Mouse (Mus musculus) small intestine, adult 2 months (tissue): Measurements from ENCODE around the gene Uck2. TPM values are rescaled to one million over a fixed set of nuclear protein-coding genes. Genes with fewer than 3 reads are reported as not detected.

ENCODE experiments used
- H3K27ac ChIP-seq: fragments of 200-500 bp; 2 replicates; pipeline ENCODE4 v1.5.1; 2012; ENCODE audit warnings: low read depth, low read length, control low read depth, inconsistent platforms; ENCODE audit not compliant: insufficient read depth
- H3K27me3 ChIP-seq: fragments of 200-500 bp; 2 replicates; pipeline ENCODE4 v1.6.1; 2012; ENCODE audit warnings: mild to moderate bottlenecking, moderate library complexity, low read length, inconsistent platforms; ENCODE audit not compliant: control insufficient read depth, insufficient read depth
- H3K36me3 ChIP-seq: fragments of 200-500 bp; 2 replicates; pipeline ENCODE4 v1.6.1; 2012; ENCODE audit warnings: mild to moderate bottlenecking, low read length, control low read depth, inconsistent platforms; ENCODE audit not compliant: control insufficient read depth, insufficient read depth
- H3K4me1 ChIP-seq: fragments of 200-500 bp; 2 replicates; pipeline ENCODE4 v1.6.1; 2012; ENCODE audit warnings: low read length, inconsistent platforms, mixed read lengths; ENCODE audit not compliant: control insufficient read depth, insufficient read depth, insufficient read length
- H3K4me3 ChIP-seq: fragments of 200-500 bp; 2 replicates; pipeline ENCODE4 v1.5.1; 2012; ENCODE audit warnings: low read depth, mild to moderate bottlenecking, control low read depth, inconsistent platforms, low read length, moderate library complexity
- CTCF ChIP-seq: fragments of 200-500 bp; IDR thresholded peaks from 2 replicates; pipeline ENCODE4 v1.5.1; 2012; ENCODE audit warnings: low read depth, mild to moderate bottlenecking, control low read depth, inconsistent platforms, low read length, moderate library complexity, mixed read lengths; ENCODE audit not compliant: insufficient replicate concordance, insufficient read length; ENCODE audit errors: extremely low read depth
- POLR2A ChIP-seq: fragments of 200-500 bp; IDR thresholded peaks from 2 replicates; pipeline ENCODE4 v1.6.1; 2012; ENCODE audit warnings: low read depth, mild to moderate bottlenecking, control low read depth, inconsistent platforms, low read length, moderate library complexity
- WGBS: fragments of 180-500 bp; shearing (Covaris S2); methylation state at CpG from one replicate; pipeline ENCODE4 v1.1.7; 2018; 5-methylcytosine and 5-hydroxymethylcytosine counted together
- polyA plus RNA-seq: library from polyadenylated mRNA; depleted of rRNA; stranded (reverse); fragments of >200 nt; gene quantifications from 2 replicates; pipeline ENCODE4 v1.2.3, GENCODE M21; 2012

Uck2 gene
- polyA plus RNA-seq, 1 experiment, result 26.5 TPM

- H3K27me3 ChIP-seq, result no peaks in the 10 kb centered on the region
- under 1% methylated on average over 44 of the region's 44 CpGs for WGBS
- TF ChIP-seq POLR2A, result no peak
- no peak for TF ChIP-seq CTCF
- H3K36me3 ChIP-seq, result no peaks in the 10 kb centered on the region
- peaks cover 3% of the 10 kb centered on the region; the same call in 1 of the 2 replicates for H3K4me1 ChIP-seq
- peak overlapping the region; percentile 81 for H3K4me3 ChIP-seq
- H3K27ac ChIP-seq, result peak overlapping the region; percentile 10; the same call in 1 of the 2 replicates
Observed at GRCm38 (mm10) chr1:167283441-167284257, 1.5 kb downstream of the Uck2 start.

DNA sequence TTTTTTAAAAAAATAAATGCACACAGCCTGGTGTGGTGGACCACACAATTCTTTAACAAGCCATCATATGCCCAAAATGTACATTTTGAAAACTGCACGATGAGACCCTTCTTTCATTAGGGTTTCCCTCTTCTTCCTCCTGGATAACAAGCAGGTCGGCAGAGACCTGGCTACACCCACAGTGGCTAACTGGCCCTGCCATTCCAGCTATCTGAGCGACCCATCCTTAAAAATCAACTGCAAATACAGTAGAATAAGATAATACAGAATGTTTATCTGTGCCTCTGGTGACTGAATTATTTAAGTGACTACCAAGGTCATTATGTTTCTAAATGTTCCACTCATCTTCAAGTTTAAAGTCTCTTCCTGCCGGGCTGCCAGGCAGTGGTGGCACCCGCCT lies 2.4 kb downstream of the Uck2 start:
- H3K36me3 ChIP-seq, result no peaks in the 10 kb centered on the region
- H3K27me3 ChIP-seq, result no peaks in the 10 kb centered on the region
- 31% methylated on average over 5 of the region's 5 CpGs for WGBS
- no peak overlapping the region for H3K4me3 ChIP-seq
- H3K27ac ChIP-seq, result no peak overlapping the region
- no peak for TF ChIP-seq CTCF
- TF ChIP-seq POLR2A, result no peak
- H3K4me1 ChIP-seq, result peaks cover 3% of the 10 kb centered on the region; the same call in 1 of the 2 replicates

DNA sequence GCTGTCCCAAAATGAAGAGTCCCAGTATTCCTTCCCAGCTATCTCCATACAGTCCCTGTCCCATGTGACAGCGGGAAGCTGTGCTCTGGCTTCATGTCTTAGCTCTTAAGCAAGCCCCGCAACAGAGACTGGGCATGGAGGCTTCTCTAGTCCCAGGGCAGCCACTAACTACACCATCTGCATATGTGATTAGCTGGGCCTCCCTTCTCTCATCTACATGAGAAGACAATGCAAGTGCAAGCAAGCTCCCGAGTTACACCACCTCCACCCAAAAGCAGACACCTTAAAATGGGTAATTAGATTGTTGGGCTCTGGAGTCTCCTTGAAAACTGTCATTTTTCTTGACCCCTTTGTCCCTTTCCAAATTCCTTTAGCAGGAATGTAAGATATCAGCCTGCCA lies 3.0 kb downstream of the Uck2 start:
- WGBS, result 86% methylated on average over 3 of the region's 3 CpGs
- H3K4me1 ChIP-seq, result peaks cover 3% of the 10 kb centered on the region; the same call in 1 of the 2 replicates
- H3K4me3 ChIP-seq, result no peak overlapping the region
- no peak overlapping the region for H3K27ac ChIP-seq
- no peak for TF ChIP-seq CTCF
- no peak for TF ChIP-seq POLR2A
- H3K27me3 ChIP-seq, result no peaks in the 10 kb centered on the region
- no peaks in the 10 kb centered on the region for H3K36me3 ChIP-seq

GRCm38 (mm10) chr1:167280061-167280460 lies 5.1 kb downstream of the Uck2 start:
- TF ChIP-seq POLR2A, result no peak
- TF ChIP-seq CTCF, result no peak
- no peak overlapping the region for H3K27ac ChIP-seq
- no peaks in the 10 kb centered on the region for H3K27me3 ChIP-seq
- H3K36me3 ChIP-seq, result no peaks in the 10 kb centered on the region
- H3K4me3 ChIP-seq, result no peak overlapping the region
- 82% methylated on average over 10 of the region's 10 CpGs for WGBS
- H3K4me1 ChIP-seq, result no peaks in the 10 kb centered on the region

- Histone ChIP-seq H3K4me3 (no peak overlapping the region), H3K27ac (no peak overlapping the region), H3K36me3 (no peaks in the 10 kb centered on the region), H3K27me3 (no peaks in the 10 kb centered on the region), H3K4me1 (peaks cover 3% of the 10 kb centered on the region; the same call in 1 of the 2 replicates)
- 77% methylated on average over 13 of the region's 13 CpGs for WGBS
- TF ChIP-seq CTCF (no peak), POLR2A (no peak)
Observed at GRCm38 (mm10) chr1:167279160-167279715, 5.9 kb downstream of the Uck2 start.

DNA sequence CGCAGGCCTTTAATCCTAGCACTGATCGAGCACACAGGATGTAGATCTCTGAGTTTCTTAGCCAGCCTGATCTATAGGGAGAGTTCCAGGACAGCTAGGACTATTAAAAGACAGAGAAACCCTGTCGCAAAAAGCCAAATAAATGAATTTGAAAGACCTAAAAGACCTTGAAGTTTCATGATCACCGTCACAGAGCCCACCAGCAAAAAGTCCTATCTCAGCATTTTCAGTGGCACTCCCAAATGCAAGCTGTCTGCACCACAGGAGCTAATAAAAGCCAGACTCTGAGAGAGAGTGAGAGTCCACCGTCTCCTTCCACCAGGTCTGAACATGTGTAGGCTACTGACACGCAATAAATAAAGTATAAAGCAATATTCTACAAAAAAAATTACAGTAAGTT lies 6.7 kb downstream of the Uck2 start:
- no peak overlapping the region for H3K4me3 ChIP-seq
- TF ChIP-seq CTCF (no peak), POLR2A (no peak)
- 74% methylated on average over 6 of the region's 6 CpGs for WGBS
- H3K27ac ChIP-seq, result no peak overlapping the region
- peaks cover 6% of the 10 kb centered on the region; the same call in 1 of the 2 replicates for H3K4me1 ChIP-seq
- no peaks in the 10 kb centered on the region for H3K36me3 ChIP-seq
- no peaks in the 10 kb centered on the region for H3K27me3 ChIP-seq

DNA sequence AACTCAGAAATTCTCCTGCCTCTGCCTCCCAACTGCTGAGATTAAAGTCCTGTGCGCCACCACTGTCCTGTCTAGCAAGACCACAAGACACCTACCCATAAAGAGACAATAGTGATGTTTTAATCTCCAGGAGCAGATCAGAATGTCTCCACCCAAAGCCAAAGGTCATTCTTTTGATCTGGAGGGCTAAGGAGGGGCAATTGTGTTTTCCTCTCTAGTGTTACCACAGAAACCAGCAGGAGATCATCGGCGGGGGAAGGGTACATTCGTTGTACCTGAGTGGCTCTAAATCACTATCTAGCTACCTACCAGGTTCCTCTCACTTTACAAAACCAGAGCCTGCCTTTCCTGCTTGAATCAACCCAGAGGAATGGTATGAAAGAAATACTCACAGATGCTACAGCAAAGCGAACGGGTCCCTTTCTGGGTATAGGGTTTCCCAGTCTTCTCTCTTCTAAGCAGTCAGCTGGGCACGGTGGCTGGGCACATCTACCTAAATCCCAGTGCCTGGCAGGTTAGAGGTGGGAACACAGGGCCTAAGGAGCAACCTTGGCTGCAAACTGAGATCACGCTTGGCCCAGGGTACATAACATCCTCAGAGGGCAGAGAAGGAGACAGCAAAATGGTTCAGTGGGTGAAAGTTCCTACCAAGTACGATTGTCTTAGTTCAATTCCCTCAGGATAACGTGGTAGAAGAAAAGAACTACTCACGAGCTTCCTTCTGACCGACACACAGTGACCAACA lies 10.3 kb downstream of the Uck2 start:
- TF ChIP-seq POLR2A (no peak), CTCF (no peak)
- peak overlapping the region; percentile 78; the same call in 1 of the 2 replicates for H3K27ac ChIP-seq
- 64% methylated on average over 12 of the region's 12 CpGs for WGBS

More for the DNA sequence above, 10.3 kb downstream of the Uck2 start:
- H3K4me3 ChIP-seq, result no peak overlapping the region
- H3K4me1 ChIP-seq, result peaks cover 24% of the 10 kb centered on the region
- no peaks in the 10 kb centered on the region for H3K27me3 ChIP-seq
- no peaks in the 10 kb centered on the region for H3K36me3 ChIP-seq
